Mouse (Mus musculus) heart, postnatal 0 days (tissue): ENCODE measurements around the gene Sebox.
A peak's percentile ranks its signal among the peaks of the same experiment; 100 is the strongest.

ENCODE experiments used
- CTCF ChIP-seq: IDR thresholded peaks from 2 replicates; pipeline ENCODE4 v1.5.1; 2016; ENCODE audit warnings: antibody characterized with exemption, control low read depth, low read depth
- EP300 ChIP-seq: IDR thresholded peaks from 2 replicates; pipeline ENCODE4 v1.6.1; 2016; ENCODE audit warnings: antibody characterized with exemption, low read depth

GRCm38 (mm10) chr11:78509148-78509547 lies 5.9 kb downstream of the Sebox start:
- peak; percentile 34 for TF ChIP-seq CTCF
- no peak for TF ChIP-seq EP300
